Mouse (Mus musculus) neural tube, embryonic 13.5 days (tissue): ENCODE results near the gene Asna1. TPM values are rescaled to one million over a fixed set of nuclear protein-coding genes. Genes with fewer than 3 reads are reported as not detected.

Source experiments
- ATAC-seq: fragments of 200-750 bp; cut with Nextera tagmentation; 2 replicates; pipeline ENCODE4 v1.8.0; 2017; ENCODE audit warnings: low read depth, mild to moderate bottlenecking, moderate TSS enrichment, moderate library complexity
- H3K27ac ChIP-seq: fragments of 300-500 bp; sonication (generic); replicated peaks from 2 replicates; pipeline ENCODE4 v1.5.1; 2015; ENCODE audit warnings: moderate library complexity, mild to moderate bottlenecking, inconsistent platforms
- H3K27me3 ChIP-seq: fragments of 300-500 bp; sonication (generic); 2 replicates; pipeline ENCODE4 v1.6.1; 2015; ENCODE audit warnings: mild to moderate bottlenecking, inconsistent platforms
- H3K36me3 ChIP-seq: fragments of 300-500 bp; sonication (generic); 2 replicates; pipeline ENCODE4 v1.6.1; 2015; ENCODE audit warnings: mild to moderate bottlenecking, inconsistent platforms
- H3K4me1 ChIP-seq: fragments of 300-500 bp; sonication (generic); replicated peaks from 2 replicates; pipeline ENCODE4 v1.6.1; 2015; ENCODE audit warnings: inconsistent platforms
- H3K4me2 ChIP-seq: fragments of 300-500 bp; sonication (generic); 2 replicates; pipeline ENCODE4 v1.6.1; 2015; ENCODE audit warnings: inconsistent platforms, mild to moderate bottlenecking, moderate library complexity
- H3K4me3 ChIP-seq: fragments of 300-500 bp; sonication (generic); 2 replicates; pipeline ENCODE4 v1.5.1; 2015; ENCODE audit warnings: mild to moderate bottlenecking, inconsistent platforms
- H3K9ac ChIP-seq: fragments of 300-500 bp; sonication (generic); 2 replicates; pipeline ENCODE4 v1.6.1; 2015; ENCODE audit warnings: moderate library complexity, mild to moderate bottlenecking, inconsistent platforms
- H3K9me3 ChIP-seq: fragments of 300-500 bp; sonication (generic); 2 replicates; pipeline ENCODE4 v1.6.1; 2016; ENCODE audit warnings: inconsistent platforms
- WGBS: fragments of 180-500 bp; shearing (Covaris S2); methylation state at CpG from one replicate; pipeline ENCODE4 v1.1.7; 2015; 5-methylcytosine and 5-hydroxymethylcytosine counted together
- polyA plus RNA-seq: library from polyadenylated mRNA; unstranded; fragments of >200 nt; fragmentation: Nextera tagmentation; extraction: Ambion mirVana; gene quantifications from 2 replicates; pipeline ENCODE4 v1.2.1, GENCODE M21; 2015

Asna1 gene
- polyA plus RNA-seq, 1 experiment from 2014 or later = 151 TPM

- H3K27me3 ChIP-seq = peaks cover 73% of the 10 kb centered on the region
- WGBS = 17% methylated on average over 28 of the region's 28 CpGs
These were observed 13.8 kb downstream of the Asna1 start for GRCm38 (mm10) chr8:85011242-85011641.

GRCm38 (mm10) chr8:85007686-85008085 lies 17.4 kb downstream of the Asna1 start:
- no peaks in the 10 kb centered on the region for H3K9me3 ChIP-seq
- WGBS = 18% methylated on average over 25 of the region's 25 CpGs
- no peak for ATAC-seq

More at GRCm38 (mm10) chr8:85011242-85011641, 13.8 kb downstream of the Asna1 start:
- Histone ChIP-seq H3K4me3 (no peak overlapping the region), H3K4me1 (peaks cover 9% of the 10 kb centered on the region; the same call in 1 of the 2 replicates), H3K36me3 (no peaks in the 10 kb centered on the region), H3K9ac (no peak overlapping the region), H3K27ac (no peak overlapping the region), H3K9me3 (no peaks in the 10 kb centered on the region), H3K4me2 (no peak overlapping the region)
- ATAC-seq = no peak

GRCm38 (mm10) chr8:84997649-84998295 lies 27.3 kb downstream of the Asna1 start:
- Histone ChIP-seq H3K27ac (no peak overlapping the region), H3K36me3 (peaks cover 18% of the 10 kb centered on the region), H3K4me3 (no peak overlapping the region), H3K4me1 (peaks cover 15% of the 10 kb centered on the region), H3K9ac (peak overlapping the region; percentile 58; the same call in 1 of the 2 replicates), H3K9me3 (no peaks in the 10 kb centered on the region), H3K27me3 (peaks cover 33% of the 10 kb centered on the region), H3K4me2 (peak overlapping the region; percentile 34)
- WGBS = 5% methylated on average over 19 of the region's 19 CpGs
- ATAC-seq = peak; percentile 73

More at GRCm38 (mm10) chr8:85007686-85008085, 17.4 kb downstream of the Asna1 start:
- Histone ChIP-seq H3K27me3 (peaks cover 58% of the 10 kb centered on the region), H3K4me1 (0 out of 2 replicates have a peak, but pooled peaks cover 3% of the 10 kb centered on the region), H3K36me3 (peaks cover 4% of the 10 kb centered on the region; the same call in 1 of the 2 replicates), H3K9ac (no peak overlapping the region), H3K4me2 (no peak overlapping the region), H3K4me3 (no peak overlapping the region), H3K27ac (no peak overlapping the region)

GRCm38 (mm10) chr8:84996978-84997377 lies 28.1 kb downstream of the Asna1 start:
- Histone ChIP-seq H3K27me3 (peaks cover 33% of the 10 kb centered on the region), H3K4me2 (no peak overlapping the region), H3K4me3 (no peak overlapping the region), H3K27ac (no peak overlapping the region), H3K9ac (no peak overlapping the region), H3K36me3 (peaks cover 12% of the 10 kb centered on the region), H3K9me3 (no peaks in the 10 kb centered on the region), H3K4me1 (peaks cover 15% of the 10 kb centered on the region)
- ATAC-seq = no peak
- WGBS = 80% methylated on average over 5 of the region's 5 CpGs

GRCm38 (mm10) chr8:84995680-84996079 lies 29.4 kb downstream of the Asna1 start:
- H3K4me1 ChIP-seq = peaks cover 22% of the 10 kb centered on the region
- H3K9ac ChIP-seq = no peak overlapping the region
- no peak overlapping the region for H3K4me2 ChIP-seq
- ATAC-seq = no peak
- no peak overlapping the region for H3K4me3 ChIP-seq
- H3K9me3 ChIP-seq = no peaks in the 10 kb centered on the region
- WGBS = 25% methylated on average over 25 of the region's 25 CpGs
- H3K27me3 ChIP-seq = peaks cover 33% of the 10 kb centered on the region
- peaks cover 7% of the 10 kb centered on the region for H3K36me3 ChIP-seq
- 0 out of 2 replicates have a peak overlapping the region, but pooled peaks have one; percentile 1 for H3K27ac ChIP-seq

- Histone ChIP-seq H3K27me3 (peaks cover 33% of the 10 kb centered on the region), H3K4me1 (peaks cover 29% of the 10 kb centered on the region), H3K9me3 (no peaks in the 10 kb centered on the region), H3K4me3 (no peak overlapping the region), H3K36me3 (peaks cover 7% of the 10 kb centered on the region), H3K27ac (no peak overlapping the region), H3K4me2 (no peak overlapping the region), H3K9ac (no peak overlapping the region)
- no peak for ATAC-seq
- 93% methylated on average over 9 of the region's 9 CpGs for WGBS
These were observed 30.7 kb downstream of the Asna1 start for GRCm38 (mm10) chr8:84994375-84994774.

- Histone ChIP-seq H3K36me3 (no peaks in the 10 kb centered on the region; the same call in 1 of the 2 replicates), H3K27me3 (peaks cover 44% of the 10 kb centered on the region)
These were observed 34.2 kb downstream of the Asna1 start for GRCm38 (mm10) chr8:84990836-84991235.

GRCm38 (mm10) chr8:84990349-84990748 lies 34.7 kb downstream of the Asna1 start, which contains the start of gene Hook2:
Gene Hook2, plus strand, starts transcription at chr8:84990603.
- Histone ChIP-seq H3K4me2 (peak within 1 kb of the TSS; percentile 80), H3K4me3 (peak within 1 kb of the TSS; percentile 53), H3K36me3 (no peaks in the 10 kb centered on the region; the same call in 1 of the 2 replicates), H3K4me1 (peaks cover 31% of the 10 kb centered on the region), H3K9me3 (no peaks in the 10 kb centered on the region), H3K9ac (peak within 1 kb of the TSS; percentile 78), H3K27me3 (peaks cover 40% of the 10 kb centered on the region), H3K27ac (peak within 1 kb of the TSS; percentile 81)
- peak; percentile 88 for ATAC-seq
- WGBS = 1% methylated on average over 28 of the region's 28 CpGs

More at GRCm38 (mm10) chr8:84990836-84991235, 34.2 kb downstream of the Asna1 start:
- Histone ChIP-seq H3K4me2 (peak overlapping the region; percentile 80), H3K4me1 (peaks cover 31% of the 10 kb centered on the region), H3K27ac (peak overlapping the region; percentile 50; the same call in 1 of the 2 replicates), H3K4me3 (peak overlapping the region; percentile 53), H3K9me3 (no peaks in the 10 kb centered on the region), H3K9ac (peak overlapping the region; percentile 78)
- peak; percentile 62 for ATAC-seq
- 2% methylated on average over 15 of the region's 15 CpGs for WGBS

- ATAC-seq = peak; percentile 59
- Histone ChIP-seq H3K27me3 (peaks cover 35% of the 10 kb centered on the region), H3K4me2 (peak overlapping the region; percentile 80), H3K9ac (peak overlapping the region; percentile 72), H3K4me1 (peaks cover 37% of the 10 kb centered on the region), H3K27ac (peak overlapping the region; percentile 81), H3K4me3 (peak overlapping the region; percentile 53), H3K36me3 (no peaks in the 10 kb centered on the region; the same call in 1 of the 2 replicates), H3K9me3 (no peaks in the 10 kb centered on the region)
- under 1% methylated on average over 15 of the region's 15 CpGs for WGBS
These were observed 35.3 kb downstream of the Asna1 start for GRCm38 (mm10) chr8:84989810-84990209.

GRCm38 (mm10) chr8:84989311-84989731 lies 35.8 kb downstream of the Asna1 start:
- H3K9ac ChIP-seq = no peak overlapping the region; the same call in 1 of the 2 replicates
- ATAC-seq = no peak
- H3K4me2 ChIP-seq = peak overlapping the region; percentile 80
- H3K4me1 ChIP-seq = peaks cover 42% of the 10 kb centered on the region
- WGBS = 7% methylated on average over 15 of the region's 15 CpGs
- H3K27me3 ChIP-seq = peaks cover 35% of the 10 kb centered on the region
- H3K27ac ChIP-seq = no peak overlapping the region
- H3K36me3 ChIP-seq = no peaks in the 10 kb centered on the region
- peak overlapping the region; percentile 53; the same call in 1 of the 2 replicates for H3K4me3 ChIP-seq
- H3K9me3 ChIP-seq = no peaks in the 10 kb centered on the region

- H3K9ac ChIP-seq = no peak overlapping the region
- ATAC-seq = no peak
- WGBS = 58% methylated on average over 2 of the region's 2 CpGs
- H3K27ac ChIP-seq = no peak overlapping the region
- H3K36me3 ChIP-seq = no peaks in the 10 kb centered on the region
- no peaks in the 10 kb centered on the region for H3K9me3 ChIP-seq
- H3K4me3 ChIP-seq = no peak overlapping the region
- H3K4me1 ChIP-seq = peaks cover 43% of the 10 kb centered on the region
- no peak overlapping the region for H3K4me2 ChIP-seq
- H3K27me3 ChIP-seq = peaks cover 39% of the 10 kb centered on the region
These were observed 37.2 kb downstream of the Asna1 start for GRCm38 (mm10) chr8:84987903-84988302.

- no peak overlapping the region for H3K4me3 ChIP-seq
- peaks cover 43% of the 10 kb centered on the region for H3K27me3 ChIP-seq
- H3K36me3 ChIP-seq = no peaks in the 10 kb centered on the region
- H3K9ac ChIP-seq = no peak overlapping the region
- H3K9me3 ChIP-seq = no peaks in the 10 kb centered on the region
- ATAC-seq = no peak
- H3K27ac ChIP-seq = no peak overlapping the region
- H3K4me1 ChIP-seq = peaks cover 43% of the 10 kb centered on the region
- 86% methylated on average over 5 of the region's 5 CpGs for WGBS
- H3K4me2 ChIP-seq = no peak overlapping the region
These were observed 37.7 kb downstream of the Asna1 start for GRCm38 (mm10) chr8:84987388-84987787.
